Mouse (Mus musculus) kidney, embryonic 15.5 days (tissue): ENCODE data around the gene Sde2. TPM values are rescaled to one million over a fixed set of nuclear protein-coding genes. Genes with fewer than 3 reads are reported as not detected.

ENCODE experiments used
- ATAC-seq: fragments of 200-750 bp; cut with Nextera tagmentation; replicated peaks from 2 replicates; pipeline ENCODE4 v1.8.0; 2017; ENCODE audit warnings: moderate TSS enrichment; ENCODE audit not compliant: low FRiP score
- H3K27ac ChIP-seq: fragments of 300-500 bp; sonication (generic); 2 replicates; pipeline ENCODE4 v1.5.1; 2015; ENCODE audit warnings: mild to moderate bottlenecking, inconsistent platforms
- H3K27me3 ChIP-seq: fragments of 300-500 bp; sonication (generic); 2 replicates; pipeline ENCODE4 v1.6.1; 2015; ENCODE audit warnings: inconsistent platforms
- H3K36me3 ChIP-seq: fragments of 300-500 bp; sonication (generic); 2 replicates; pipeline ENCODE4 v1.6.1; 2015; ENCODE audit warnings: inconsistent platforms
- H3K4me1 ChIP-seq: fragments of 300-500 bp; sonication (generic); 2 replicates; pipeline ENCODE4 v1.6.1; 2015; ENCODE audit warnings: inconsistent platforms
- H3K4me2 ChIP-seq: fragments of 300-500 bp; sonication (generic); 2 replicates; pipeline ENCODE4 v1.6.1; 2015; ENCODE audit warnings: moderate library complexity, mild to moderate bottlenecking, inconsistent platforms
- H3K4me3 ChIP-seq: fragments of 300-500 bp; sonication (generic); replicated peaks from 2 replicates; pipeline ENCODE4 v1.5.1; 2015; ENCODE audit warnings: mild to moderate bottlenecking, inconsistent platforms
- H3K9ac ChIP-seq: fragments of 300-500 bp; sonication (generic); 2 replicates; pipeline ENCODE4 v1.6.1; 2015; ENCODE audit warnings: mild to moderate bottlenecking, inconsistent platforms
- H3K9me3 ChIP-seq: fragments of 300-500 bp; sonication (generic); replicated peaks from 2 replicates; pipeline ENCODE4 v1.6.1; 2016; ENCODE audit warnings: inconsistent platforms
- WGBS: fragments of 180-500 bp; shearing (Covaris S2); methylation state at CpG from one replicate; pipeline ENCODE4 v1.1.7; 2015; ENCODE audit warnings: mixed read lengths; 5-methylcytosine and 5-hydroxymethylcytosine counted together
- polyA plus RNA-seq: library from polyadenylated mRNA; unstranded; fragments of >200 nt; fragmentation: Nextera tagmentation; extraction: Ambion mirVana; gene quantifications from 2 replicates; pipeline ENCODE4 v1.2.1, GENCODE M21; 2015

The Sde2 gene
- polyA plus RNA-seq, 1 experiment from 2014 or later = 38.7 TPM

GRCm38 (mm10) chr1:180838014-180838413, 12.9 kb upstream of the Sde2 start:
- ATAC-seq = no peak
- Histone ChIP-seq H3K27ac (0 out of 2 replicates have a peak overlapping the region, but pooled peaks have one; percentile 20), H3K4me3 (no peak overlapping the region), H3K27me3 (no peaks in the 10 kb centered on the region), H3K4me1 (peaks cover 9% of the 10 kb centered on the region), H3K36me3 (no peaks in the 10 kb centered on the region), H3K9me3 (no peaks in the 10 kb centered on the region), H3K4me2 (no peak overlapping the region), H3K9ac (no peak overlapping the region)
- 21% methylated on average over 6 of the region's 6 CpGs for WGBS

- no peak overlapping the region for H3K27ac ChIP-seq
Observed at GRCm38 (mm10) chr1:180839201-180839910, 11.6 kb upstream of the Sde2 start.

GRCm38 (mm10) chr1:180841561-180842300, 9.2 kb upstream of the Sde2 start:
- H3K4me1 ChIP-seq = peaks cover 9% of the 10 kb centered on the region
- no peak overlapping the region for H3K9ac ChIP-seq
- no peaks in the 10 kb centered on the region for H3K36me3 ChIP-seq
- ATAC-seq = no peak
- no peak overlapping the region for H3K4me3 ChIP-seq
- H3K27me3 ChIP-seq = no peaks in the 10 kb centered on the region
- H3K9me3 ChIP-seq = no peaks in the 10 kb centered on the region
- no peak overlapping the region for H3K27ac ChIP-seq
- H3K4me2 ChIP-seq = no peak overlapping the region
- 76% methylated on average over 8 of the region's 8 CpGs for WGBS

More at GRCm38 (mm10) chr1:180839201-180839910, 11.6 kb upstream of the Sde2 start:
- H3K4me3 ChIP-seq = no peak overlapping the region
- no peaks in the 10 kb centered on the region for H3K9me3 ChIP-seq
- H3K36me3 ChIP-seq = no peaks in the 10 kb centered on the region
- WGBS = 74% methylated on average over 8 of the region's 8 CpGs
- no peaks in the 10 kb centered on the region for H3K27me3 ChIP-seq
- no peak overlapping the region for H3K4me2 ChIP-seq
- H3K9ac ChIP-seq = no peak overlapping the region
- ATAC-seq = no peak
- H3K4me1 ChIP-seq = peaks cover 9% of the 10 kb centered on the region

GRCm38 (mm10) chr1:180848114-180848510, 2.8 kb upstream of the Sde2 start:
- H3K4me1 ChIP-seq = peaks cover 45% of the 10 kb centered on the region
- peak overlapping the region; percentile 94 for H3K27ac ChIP-seq
- peak; percentile 67 for ATAC-seq
- peak overlapping the region; percentile 37 for H3K9ac ChIP-seq
- no peaks in the 10 kb centered on the region for H3K36me3 ChIP-seq
- no peaks in the 10 kb centered on the region for H3K9me3 ChIP-seq
- peak overlapping the region; percentile 62 for H3K4me2 ChIP-seq
- 1% methylated on average over 9 of the region's 9 CpGs for WGBS
- no peaks in the 10 kb centered on the region for H3K27me3 ChIP-seq
- peak overlapping the region; percentile 36 for H3K4me3 ChIP-seq

GRCm38 (mm10) chr1:180848511-180849241, 2.3 kb upstream of the Sde2 start:
- Histone ChIP-seq H3K9me3 (no peaks in the 10 kb centered on the region), H3K9ac (peak overlapping the region; percentile 37; the same call in 1 of the 2 replicates), H3K4me2 (peak overlapping the region; percentile 62), H3K4me1 (peaks cover 45% of the 10 kb centered on the region), H3K27me3 (no peaks in the 10 kb centered on the region), H3K4me3 (peak overlapping the region; percentile 36), H3K27ac (peak overlapping the region; percentile 94), H3K36me3 (no peaks in the 10 kb centered on the region)
- WGBS = 18% methylated on average over 11 of the region's 11 CpGs
- no peak; the same call in 1 of the 2 replicates for ATAC-seq

- peak overlapping the region; percentile 98 for H3K27ac ChIP-seq
- H3K9ac ChIP-seq = peak overlapping the region; percentile 56
- peak overlapping the region; percentile 70 for H3K4me2 ChIP-seq
- 34% methylated on average over 11 of the region's 11 CpGs for WGBS
- no peaks in the 10 kb centered on the region for H3K36me3 ChIP-seq
- peaks cover 45% of the 10 kb centered on the region for H3K4me1 ChIP-seq
- H3K9me3 ChIP-seq = no peaks in the 10 kb centered on the region
- no peak for ATAC-seq
- peak overlapping the region; percentile 83 for H3K4me3 ChIP-seq
- no peaks in the 10 kb centered on the region for H3K27me3 ChIP-seq
Observed at GRCm38 (mm10) chr1:180849701-180850301, 1.1 kb upstream of the Sde2 start.

- Histone ChIP-seq H3K27ac (no peak overlapping the region), H3K36me3 (peaks cover 85% of the 10 kb centered on the region)
- ATAC-seq = no peak
Observed at GRCm38 (mm10) chr1:180858763-180859162, 7.8 kb downstream of the Sde2 start.

GRCm38 (mm10) chr1:180860030-180860429, 9.1 kb downstream of the Sde2 start:
- Histone ChIP-seq H3K4me1 (no peaks in the 10 kb centered on the region), H3K36me3 (peaks cover 95% of the 10 kb centered on the region), H3K9me3 (no peaks in the 10 kb centered on the region), H3K9ac (no peak overlapping the region), H3K27ac (no peak overlapping the region), H3K4me2 (no peak overlapping the region), H3K4me3 (no peak overlapping the region), H3K27me3 (no peaks in the 10 kb centered on the region)
- no peak for ATAC-seq
- WGBS = 85% methylated on average over 6 of the region's 6 CpGs

More at GRCm38 (mm10) chr1:180858763-180859162, 7.8 kb downstream of the Sde2 start:
- H3K9me3 ChIP-seq = no peaks in the 10 kb centered on the region
- no peak overlapping the region for H3K4me2 ChIP-seq
- no peak overlapping the region for H3K4me3 ChIP-seq
- no peaks in the 10 kb centered on the region for H3K27me3 ChIP-seq
- no peak overlapping the region for H3K9ac ChIP-seq
- no peaks in the 10 kb centered on the region for H3K4me1 ChIP-seq

GRCm38 (mm10) chr1:180863606-180864005, 12.7 kb downstream of the Sde2 start:
- Histone ChIP-seq H3K27ac (no peak overlapping the region), H3K4me3 (no peak overlapping the region), H3K4me1 (no peaks in the 10 kb centered on the region), H3K9ac (no peak overlapping the region), H3K9me3 (no peaks in the 10 kb centered on the region), H3K36me3 (peaks cover 93% of the 10 kb centered on the region), H3K27me3 (no peaks in the 10 kb centered on the region), H3K4me2 (no peak overlapping the region)
- ATAC-seq = no peak
- WGBS = 15% methylated on average over 1 of the region's 1 CpGs

GRCm38 (mm10) chr1:180866001-180866400, 15.1 kb downstream of the Sde2 start:
- Histone ChIP-seq H3K27ac (no peak overlapping the region), H3K4me3 (no peak overlapping the region), H3K9me3 (no peaks in the 10 kb centered on the region), H3K4me2 (no peak overlapping the region), H3K27me3 (no peaks in the 10 kb centered on the region), H3K4me1 (no peaks in the 10 kb centered on the region), H3K36me3 (peaks cover 73% of the 10 kb centered on the region), H3K9ac (no peak overlapping the region)
- WGBS = 93% methylated on average over 7 of the region's 7 CpGs
- ATAC-seq = no peak

- Histone ChIP-seq H3K27ac (no peak overlapping the region), H3K4me1 (no peaks in the 10 kb centered on the region), H3K4me3 (no peak overlapping the region), H3K36me3 (peaks cover 35% of the 10 kb centered on the region), H3K9ac (no peak overlapping the region), H3K9me3 (no peaks in the 10 kb centered on the region), H3K4me2 (no peak overlapping the region), H3K27me3 (no peaks in the 10 kb centered on the region)
- ATAC-seq = no peak
- WGBS = 70% methylated on average over 13 of the region's 13 CpGs
Observed at GRCm38 (mm10) chr1:180870122-180870650, 19.3 kb downstream of the Sde2 start.
